Mouse (Mus musculus) induced T-regulatory cell, adult 2 months (primary cell): ENCODE data around the gene Anp32a.

Experiments used
- DNase-seq: peaks from one replicate; pipeline ENCODE4 v3.0.0-alpha.2; 2012; ENCODE audit warnings: low read depth

Anp32a gene

GRCm38 (mm10) chr9:62341123-62341486, at the start of gene Anp32a:
Gene Anp32a (plus strand): TSS chr9:62341293.
- DNase-seq: peak; percentile 98

- peak; percentile 91 for DNase-seq
These were observed 45.9 kb upstream of the Anp32a start for GRCm38 (mm10) chr9:62295006-62295698.

- DNase-seq: no peak
These were observed 44.2 kb upstream of the Anp32a start for GRCm38 (mm10) chr9:62296891-62297290.

- no peak for DNase-seq
These were observed 25.5 kb upstream of the Anp32a start for GRCm38 (mm10) chr9:62315556-62315955.

GRCm38 (mm10) chr9:62318729-62319128, 22.4 kb upstream of the Anp32a start:
- no peak for DNase-seq

GRCm38 (mm10) chr9:62323816-62324215, 17.3 kb upstream of the Anp32a start:
- no peak for DNase-seq

- peak; percentile 41 for DNase-seq
These were observed 15.1 kb upstream of the Anp32a start for GRCm38 (mm10) chr9:62325965-62326364.

GRCm38 (mm10) chr9:62334298-62334825, 6.7 kb upstream of the Anp32a start:
- peak; percentile 28 for DNase-seq

GRCm38 (mm10) chr9:62335396-62335795, 5.7 kb upstream of the Anp32a start:
- DNase-seq: no peak

- no peak for DNase-seq
These were observed 3.0 kb upstream of the Anp32a start for GRCm38 (mm10) chr9:62337924-62338635.

GRCm38 (mm10) chr9:62338636-62339191, 2.4 kb upstream of the Anp32a start:
- no peak for DNase-seq

- DNase-seq: no peak
These were observed 581 bp upstream of the Anp32a start for GRCm38 (mm10) chr9:62340301-62341122.

- DNase-seq: peak; percentile 75
These were observed 778 bp downstream of the Anp32a start for GRCm38 (mm10) chr9:62341701-62342440.

- peak; percentile 69 for DNase-seq
These were observed 1.5 kb downstream of the Anp32a start for GRCm38 (mm10) chr9:62342441-62343191.

GRCm38 (mm10) chr9:62343192-62343903, 2.3 kb downstream of the Anp32a start:
- DNase-seq: peak; percentile 86

- DNase-seq: peak; percentile 83
These were observed 2.9 kb downstream of the Anp32a start for GRCm38 (mm10) chr9:62343904-62344491.

GRCm38 (mm10) chr9:62344545-62344944, 3.5 kb downstream of the Anp32a start:
- peak; percentile 93 for DNase-seq

GRCm38 (mm10) chr9:62345081-62345481, 4.0 kb downstream of the Anp32a start:
- DNase-seq: no peak

GRCm38 (mm10) chr9:62345633-62346387, 4.7 kb downstream of the Anp32a start:
- peak; percentile 42 for DNase-seq
